Mouse (Mus musculus): ENCODE results near the gene Trp53bp2.

- TF ChIP-seq CTCF (IDR thresholded peaks at IDR 0.05; ENCODE audit: control insufficient read depth, insufficient read depth, low read length) (no peak), POLR2A (IDR thresholded peaks at IDR 0.05; ENCODE audit: borderline replicate concordance, control insufficient read depth, low read depth, low read length) (no peak)
Measured at GRCm38 (mm10) chr1:182500224-182500623, 91.3 kb downstream of the Trp53bp2 start.
